Mouse (Mus musculus) hindbrain, postnatal 0 days (tissue): ENCODE results near the gene Nedd4. TPM values are rescaled to one million over a fixed set of nuclear protein-coding genes. Genes with fewer than 3 reads are reported as not detected.

Source experiments
- ATAC-seq: fragments of 200-750 bp; cut with Nextera tagmentation; 2 replicates; pipeline ENCODE4 v1.8.0; 2017; ENCODE audit warnings: mild to moderate bottlenecking, moderate TSS enrichment, moderate library complexity
- DNase-seq: peaks from one replicate; pipeline ENCODE4 v3.0.0-alpha.2; 2015; ENCODE audit warnings: low spot score
- H3K27ac ChIP-seq: fragments of 300-500 bp; sonication (generic); 2 replicates; pipeline ENCODE4 v1.5.1; 2014; ENCODE audit warnings: mild to moderate bottlenecking
- H3K27me3 ChIP-seq: fragments of 300-500 bp; sonication (generic); 2 replicates; pipeline ENCODE4 v1.6.1; 2014; ENCODE audit warnings: low read length, mixed read lengths; ENCODE audit not compliant: insufficient read depth
- H3K36me3 ChIP-seq: fragments of 300-500 bp; sonication (generic); 2 replicates; pipeline ENCODE4 v1.6.1; 2014; ENCODE audit warnings: low read length, mixed read lengths; ENCODE audit not compliant: insufficient read depth
- H3K4me1 ChIP-seq: fragments of 300-500 bp; sonication (generic); 2 replicates; pipeline ENCODE4 v1.6.1; 2014; ENCODE audit warnings: antibody characterized with exemption, low read length, mixed read lengths; ENCODE audit not compliant: insufficient read depth
- H3K4me2 ChIP-seq: fragments of 300-500 bp; sonication (generic); 2 replicates; pipeline ENCODE4 v1.6.1; 2014; ENCODE audit warnings: low read depth, mild to moderate bottlenecking, low read length, moderate library complexity, mixed read lengths
- H3K4me3 ChIP-seq: fragments of 300-500 bp; sonication (generic); 2 replicates; pipeline ENCODE4 v1.5.1; 2014; ENCODE audit warnings: low read length
- H3K9ac ChIP-seq: fragments of 300-500 bp; sonication (generic); replicated peaks from 2 replicates; pipeline ENCODE4 v1.6.1; 2014; ENCODE audit warnings: mild to moderate bottlenecking, low read length, moderate library complexity, mixed read lengths
- H3K9me3 ChIP-seq: fragments of 300-500 bp; sonication (generic); 2 replicates; pipeline ENCODE4 v1.6.1; 2016; ENCODE audit warnings: low read length, mixed read lengths
- CTCF ChIP-seq: IDR thresholded peaks from 2 replicates; pipeline ENCODE4 v1.5.1; 2016; ENCODE audit warnings: antibody characterized with exemption, control low read depth, low read depth
- WGBS: fragments of 180-500 bp; shearing (Covaris S2); extraction: QIAGEN DNeasy Blood & Tissue Kit; methylation state at CpG from one replicate; pipeline ENCODE4 v1.1.7; 2014; 5-methylcytosine and 5-hydroxymethylcytosine counted together
- polyA plus RNA-seq: library from polyadenylated mRNA; unstranded; fragments of >200 nt; fragmentation: Nextera tagmentation; extraction: Ambion mirVana; gene quantifications from 2 replicates; pipeline ENCODE4 v1.2.1, GENCODE M21; 2015
- total RNA-seq: library from RNA; depleted of rRNA; stranded (reverse); fragments of >200 nt; gene quantifications from 2 replicates; pipeline ENCODE4 v1.2.3, GENCODE M21; 2014

The Nedd4 gene
- total and polyA plus RNA-seq, 2 experiments from 2014 or later, result 356 to 393 TPM

DNA sequence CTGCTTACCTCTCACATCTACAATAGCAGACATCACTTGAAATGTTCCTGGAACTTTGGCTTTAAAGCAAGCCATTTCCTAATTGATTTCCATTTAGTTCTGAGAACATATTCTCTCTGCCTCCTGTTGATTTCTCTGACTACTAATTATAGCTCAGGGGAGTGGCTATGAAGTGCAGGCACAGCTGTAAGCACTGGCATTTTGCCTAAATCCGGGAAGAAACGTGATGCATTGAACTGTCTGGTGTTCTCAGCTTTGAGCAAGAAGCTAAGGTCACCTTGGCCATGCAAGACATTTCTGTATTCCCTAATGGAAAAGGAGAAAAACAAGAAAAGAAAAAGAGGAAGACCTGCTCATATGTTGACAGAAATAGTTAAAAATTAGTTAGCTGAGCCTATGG, 33.6 kb upstream of the Nedd4 start:
- WGBS, result 5% methylated on average over 2 of the region's 2 CpGs
- H3K4me1 ChIP-seq, result no peaks in the 10 kb centered on the region
- no peak overlapping the region for H3K4me2 ChIP-seq
- no peaks in the 10 kb centered on the region for H3K36me3 ChIP-seq
- no peak for ATAC-seq
- no peak for TF ChIP-seq CTCF
- no peaks in the 10 kb centered on the region for H3K9me3 ChIP-seq
- DNase-seq, result peak; percentile 77
- no peaks in the 10 kb centered on the region for H3K27me3 ChIP-seq
- H3K27ac ChIP-seq, result no peak overlapping the region
- no peak overlapping the region for H3K4me3 ChIP-seq
- H3K9ac ChIP-seq, result no peak overlapping the region

DNA sequence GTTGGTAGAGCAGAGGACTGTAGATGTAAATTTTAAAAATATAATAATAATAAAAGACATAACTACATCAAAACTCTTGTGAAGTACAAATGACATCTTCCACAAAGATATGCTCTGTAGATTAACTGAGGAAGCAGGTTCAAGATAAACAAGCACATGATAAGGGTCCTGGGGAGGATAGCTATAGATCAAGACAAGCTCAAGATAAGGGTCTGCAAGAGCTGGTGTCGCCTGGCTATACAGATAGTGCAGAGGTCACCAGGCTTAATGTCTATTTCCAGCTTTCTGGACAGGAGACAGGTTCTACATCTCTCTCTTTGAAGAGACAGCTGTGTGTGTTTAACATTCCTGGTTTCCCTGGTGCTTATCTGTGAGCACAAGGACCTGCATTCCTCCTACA, 29.9 kb upstream of the Nedd4 start:
- Histone ChIP-seq H3K36me3 (no peaks in the 10 kb centered on the region), H3K4me3 (no peak overlapping the region), H3K27ac (no peak overlapping the region), H3K9ac (no peak overlapping the region), H3K4me2 (no peak overlapping the region), H3K9me3 (no peaks in the 10 kb centered on the region), H3K27me3 (no peaks in the 10 kb centered on the region), H3K4me1 (no peaks in the 10 kb centered on the region)
- ATAC-seq (no peak), DNase-seq (no peak)
- no peak for TF ChIP-seq CTCF
- 91% methylated on average over 1 of the region's 1 CpGs for WGBS

- no peak overlapping the region for H3K4me2 ChIP-seq
- H3K27ac ChIP-seq, result no peak overlapping the region
- H3K4me1 ChIP-seq, result 0 out of 2 replicates have a peak, but pooled peaks cover under 1% of the 10 kb centered on the region
- ATAC-seq, result peak; percentile 55; the same call in 1 of the 2 replicates
- no peaks in the 10 kb centered on the region for H3K27me3 ChIP-seq
- H3K9ac ChIP-seq, result no peak overlapping the region
- peak; percentile 84 for DNase-seq
- no peak overlapping the region for H3K4me3 ChIP-seq
- no peaks in the 10 kb centered on the region for H3K9me3 ChIP-seq
- TF ChIP-seq CTCF, result peak; percentile 87
- H3K36me3 ChIP-seq, result no peaks in the 10 kb centered on the region
Measured at GRCm38 (mm10) chr9:72635134-72635533, 27.0 kb upstream of the Nedd4 start.

- no peak overlapping the region for H3K9ac ChIP-seq
- 84% methylated on average over 7 of the region's 7 CpGs for WGBS
- no peak overlapping the region for H3K4me3 ChIP-seq
- no peaks in the 10 kb centered on the region for H3K9me3 ChIP-seq
- no peaks in the 10 kb centered on the region for H3K27me3 ChIP-seq
- no peak overlapping the region for H3K4me2 ChIP-seq
- DNase-seq (no peak), ATAC-seq (no peak)
- no peaks in the 10 kb centered on the region for H3K36me3 ChIP-seq
- no peak for TF ChIP-seq CTCF
- peaks cover 8% of the 10 kb centered on the region; the same call in 1 of the 2 replicates for H3K4me1 ChIP-seq
- no peak overlapping the region for H3K27ac ChIP-seq
Measured at GRCm38 (mm10) chr9:72636547-72636946, 25.6 kb upstream of the Nedd4 start.

- no peaks in the 10 kb centered on the region for H3K9me3 ChIP-seq
- no peak for TF ChIP-seq CTCF
- no peak overlapping the region for H3K27ac ChIP-seq
- H3K4me2 ChIP-seq, result no peak overlapping the region
- no peaks in the 10 kb centered on the region for H3K36me3 ChIP-seq
- peaks cover 8% of the 10 kb centered on the region; the same call in 1 of the 2 replicates for H3K4me1 ChIP-seq
- WGBS, result 90% methylated on average over 8 of the region's 8 CpGs
- DNase-seq, result no peak
- H3K9ac ChIP-seq, result no peak overlapping the region
- no peaks in the 10 kb centered on the region for H3K27me3 ChIP-seq
- no peak overlapping the region for H3K4me3 ChIP-seq
- no peak for ATAC-seq
Measured at GRCm38 (mm10) chr9:72637243-72637642, 24.9 kb upstream of the Nedd4 start.

GRCm38 (mm10) chr9:72638951-72639842, 22.9 kb upstream of the Nedd4 start:
- H3K36me3 ChIP-seq, result no peaks in the 10 kb centered on the region
- no peaks in the 10 kb centered on the region for H3K27me3 ChIP-seq
- peak overlapping the region; percentile 46 for H3K9ac ChIP-seq
- ATAC-seq (peak; percentile 80), DNase-seq (peak; percentile 69)
- peak overlapping the region; percentile 90 for H3K27ac ChIP-seq
- H3K9me3 ChIP-seq, result no peaks in the 10 kb centered on the region
- TF ChIP-seq CTCF, result no peak
- H3K4me1 ChIP-seq, result peaks cover 8% of the 10 kb centered on the region; the same call in 1 of the 2 replicates
- WGBS, result 39% methylated on average over 9 of the region's 9 CpGs
- peak overlapping the region; percentile 51 for H3K4me2 ChIP-seq
- H3K4me3 ChIP-seq, result peak overlapping the region; percentile 25
